Mouse (Mus musculus) myocyte (in vitro differentiated cells): Measurements from ENCODE around the gene Grik5. TPM values are rescaled to one million over a fixed set of nuclear protein-coding genes. Genes with fewer than 3 reads are reported as not detected.

ENCODE experiments used
- H3K27me3 ChIP-seq: one replicate; pipeline ENCODE4 v1.6.1; 2011; ENCODE audit not compliant: control insufficient read depth, insufficient read depth, insufficient read length
- H3K36me3 ChIP-seq: one replicate; pipeline ENCODE4 v1.6.1; 2011; ENCODE audit not compliant: control insufficient read depth, insufficient read depth
- H3K4me2 ChIP-seq: one replicate; pipeline ENCODE4 v1.6.1; 2011; ENCODE audit warnings: low read depth, control low read depth
- H3K4me3 ChIP-seq: one replicate; pipeline ENCODE4 v1.5.1; 2011; ENCODE audit warnings: mild to moderate bottlenecking, control low read depth, moderate library complexity
- H3K79me2 ChIP-seq: one replicate; pipeline ENCODE4 v1.6.1; 2011; ENCODE audit not compliant: control insufficient read depth, insufficient read depth
- H3ac ChIP-seq: one replicate; pipeline ENCODE4 v1.6.1; 2011; ENCODE audit not compliant: control insufficient read depth, insufficient read length
- CEBPB ChIP-seq: IDR thresholded peaks from 2 replicates; pipeline ENCODE4 v1.6.1; 2011; ENCODE audit warnings: mild to moderate bottlenecking, moderate library complexity; ENCODE audit not compliant: poor library complexity, insufficient read depth, severe bottlenecking
- E2F4 ChIP-seq: IDR thresholded peaks from one replicate; pipeline ENCODE4 v1.6.1; 2011; ENCODE audit warnings: mild to moderate bottlenecking, control low read depth, moderate library complexity; ENCODE audit not compliant: insufficient read depth
- MAX ChIP-seq: IDR thresholded peaks from one replicate; pipeline ENCODE4 v1.6.1; 2011; ENCODE audit warnings: low read depth, mild to moderate bottlenecking, control low read depth
- MYOD1 ChIP-seq, 3 experiments: IDR thresholded peaks; one replicate each; pipeline ENCODE4 v1.6.1; 2011; ENCODE audit warnings: control low read depth in 2 of 3, low read depth in 2 of 3, mild to moderate bottlenecking in 2 of 3, moderate library complexity in 1 of 3; ENCODE audit not compliant: insufficient read length in 2 of 3, control insufficient read depth in 1 of 3
- MYOG ChIP-seq, 3 experiments: IDR thresholded peaks; one replicate each; pipeline ENCODE4 v1.6.1; 2011; ENCODE audit warnings: control low read depth in 2 of 3, low read depth in 2 of 3, mild to moderate bottlenecking in 2 of 3; ENCODE audit not compliant: insufficient read length in 2 of 3, control insufficient read depth in 1 of 3, insufficient read depth in 1 of 3
- POLR2A ChIP-seq: IDR thresholded peaks from one replicate; pipeline ENCODE4 v1.6.1; 2011; ENCODE audit warnings: low read depth, mild to moderate bottlenecking, control low read depth, moderate library complexity; ENCODE audit not compliant: insufficient read length
- POLR2AphosphoS2 ChIP-seq: IDR thresholded peaks from one replicate; pipeline ENCODE4 v1.6.1; 2011; ENCODE audit warnings: low read depth, control low read depth; ENCODE audit not compliant: insufficient read length
- REST ChIP-seq: IDR thresholded peaks from one replicate; pipeline ENCODE4 v1.6.1; 2011; ENCODE audit warnings: mild to moderate bottlenecking, control low read depth, moderate library complexity; ENCODE audit not compliant: insufficient read depth, insufficient read length
- SRF ChIP-seq: IDR thresholded peaks from one replicate; pipeline ENCODE4 v1.6.1; 2011; ENCODE audit warnings: low read depth; ENCODE audit not compliant: control insufficient read depth, insufficient read length
- TCF12 ChIP-seq: IDR thresholded peaks from one replicate; pipeline ENCODE4 v1.6.1; 2011; ENCODE audit warnings: mild to moderate bottlenecking, control low read depth; ENCODE audit not compliant: poor library complexity, insufficient read depth, severe bottlenecking
- TCF3 ChIP-seq: IDR thresholded peaks from one replicate; pipeline ENCODE4 v1.6.1; 2011; ENCODE audit warnings: low read depth, control low read depth; ENCODE audit not compliant: insufficient read length
- USF1 ChIP-seq: IDR thresholded peaks from one replicate; pipeline ENCODE4 v1.6.1; 2011; ENCODE audit warnings: low read depth, mild to moderate bottlenecking, control low read depth, moderate library complexity
- polyA plus RNA-seq: library from polyadenylated mRNA; unstranded; fragments of >200 nt; fragmentation: generic; extraction: Trizol; gene quantifications from one replicate; pipeline ENCODE4 v1.2.1, GENCODE M21; 2012; ENCODE audit warnings: missing spikeins

Grik5 gene
- polyA plus RNA-seq, 1 experiment = 14.7 TPM

GRCm38 (mm10) chr7:25099581-25099980, 27.4 kb upstream of the Grik5 start:
- Histone ChIP-seq H3ac (no peak overlapping the region), H3K27me3 (peaks cover 75% of the 10 kb centered on the region), H3K4me2 (no peak overlapping the region), H3K36me3 (no peaks in the 10 kb centered on the region), H3K79me2 (no peaks in the 10 kb centered on the region), H3K4me3 (no peak overlapping the region)
- TF ChIP-seq CEBPB (no peak), E2F4 (no peak), USF1 (no peak), POLR2A (no peak), TCF3 (no peak), REST (no peak), POLR2AphosphoS2 (no peak), TCF12 (no peak), MAX (no peak), MYOD1 (IDR thresholded peaks at IDR 0.05; ENCODE audit: control insufficient read depth in 1 of 3, insufficient read length in 2 of 3, low read depth in 2 of 3) (no peak)

DNA sequence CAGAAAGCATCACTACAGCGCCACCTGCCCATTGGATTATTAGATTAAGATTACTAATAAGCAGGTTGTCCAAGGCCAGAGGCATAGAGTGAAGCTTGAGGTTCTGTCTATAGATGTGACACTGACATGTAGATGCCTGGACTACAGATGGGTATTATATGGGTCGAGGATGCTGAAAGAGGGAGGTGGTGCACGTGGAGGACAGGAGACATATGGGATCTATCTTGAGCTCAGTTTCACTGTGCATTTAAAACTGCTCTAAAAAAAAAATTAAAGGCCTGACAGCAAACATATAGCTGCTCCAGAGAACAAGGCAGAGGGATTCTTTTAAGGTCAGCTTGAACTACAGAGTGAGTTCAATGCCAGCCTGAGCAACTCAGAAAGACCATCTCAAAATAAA, 26.0 kb upstream of the Grik5 start:
- no peak overlapping the region for H3ac ChIP-seq
- TF ChIP-seq E2F4 (no peak), MAX (no peak)
- H3K4me2 ChIP-seq = no peak overlapping the region
- no peaks in the 10 kb centered on the region for H3K36me3 ChIP-seq
- H3K27me3 ChIP-seq = peaks cover 66% of the 10 kb centered on the region
- no peak overlapping the region for H3K4me3 ChIP-seq
- H3K79me2 ChIP-seq = no peaks in the 10 kb centered on the region

- Histone ChIP-seq H3ac (no peak overlapping the region), H3K27me3 (peaks cover 16% of the 10 kb centered on the region), H3K79me2 (no peaks in the 10 kb centered on the region), H3K4me3 (no peak overlapping the region), H3K36me3 (no peaks in the 10 kb centered on the region), H3K4me2 (no peak overlapping the region)
- TF ChIP-seq TCF12 (no peak), POLR2AphosphoS2 (no peak), USF1 (no peak), MYOD1 (IDR thresholded peaks at IDR 0.05; ENCODE audit: control insufficient read depth in 1 of 3, insufficient read length in 2 of 3, low read depth in 2 of 3) (no peak)
These were observed 17.7 kb upstream of the Grik5 start for GRCm38 (mm10) chr7:25089875-25090274.

DNA sequence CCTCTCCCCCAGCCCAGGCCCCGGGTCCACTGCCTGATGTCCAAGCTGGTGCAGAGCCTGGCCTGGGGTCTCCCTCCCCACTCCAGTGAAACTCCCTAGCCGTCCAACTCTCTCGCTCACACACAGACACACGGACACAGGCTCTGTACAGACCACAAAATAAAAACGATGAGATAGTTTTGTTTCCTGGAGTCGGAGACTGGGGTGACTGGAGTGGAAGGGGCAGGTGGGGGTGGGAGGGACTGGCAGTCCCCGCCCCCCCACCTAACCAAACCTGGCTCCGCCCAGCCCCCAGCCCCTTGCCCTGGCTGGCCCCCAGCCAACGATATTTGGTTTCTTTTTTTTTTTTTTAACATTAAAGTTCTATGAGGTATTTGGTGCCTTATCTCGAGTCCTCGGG, 16.8 kb upstream of the Grik5 start:
- TF ChIP-seq TCF12 (no peak), CEBPB (no peak), MAX (no peak), REST (no peak)

GRCm38 (mm10) chr7:25088531-25088930, 16.4 kb upstream of the Grik5 start:
- Histone ChIP-seq H3K4me2 (no peak overlapping the region), H3ac (no peak overlapping the region), H3K27me3 (peaks cover 10% of the 10 kb centered on the region), H3K36me3 (peaks cover 4% of the 10 kb centered on the region), H3K79me2 (no peaks in the 10 kb centered on the region), H3K4me3 (no peak overlapping the region)
- no peak for TF ChIP-seq E2F4
- TF ChIP-seq CEBPB = no peak
- TF ChIP-seq TCF12 = no peak
- no peak for TF ChIP-seq POLR2AphosphoS2
- no peak for TF ChIP-seq MYOD1 (IDR thresholded peaks at IDR 0.05; ENCODE audit: control insufficient read depth in 1 of 3, insufficient read length in 2 of 3, low read depth in 2 of 3)
- no peak for TF ChIP-seq TCF3
- no peak for TF ChIP-seq USF1
- TF ChIP-seq MAX = no peak
- no peak for TF ChIP-seq SRF
- no peak for TF ChIP-seq MYOG (IDR thresholded peaks at IDR 0.05; ENCODE audit: control insufficient read depth in 1 of 3, insufficient read depth in 1 of 3, insufficient read length in 2 of 3, low read depth in 2 of 3)
- no peak for TF ChIP-seq REST
- TF ChIP-seq POLR2A = no peak

More for the DNA sequence above, 16.8 kb upstream of the Grik5 start:
- Histone ChIP-seq H3K4me2 (no peak overlapping the region), H3K79me2 (no peaks in the 10 kb centered on the region), H3K4me3 (no peak overlapping the region), H3ac (no peak overlapping the region), H3K27me3 (peaks cover 10% of the 10 kb centered on the region), H3K36me3 (no peaks in the 10 kb centered on the region)

DNA sequence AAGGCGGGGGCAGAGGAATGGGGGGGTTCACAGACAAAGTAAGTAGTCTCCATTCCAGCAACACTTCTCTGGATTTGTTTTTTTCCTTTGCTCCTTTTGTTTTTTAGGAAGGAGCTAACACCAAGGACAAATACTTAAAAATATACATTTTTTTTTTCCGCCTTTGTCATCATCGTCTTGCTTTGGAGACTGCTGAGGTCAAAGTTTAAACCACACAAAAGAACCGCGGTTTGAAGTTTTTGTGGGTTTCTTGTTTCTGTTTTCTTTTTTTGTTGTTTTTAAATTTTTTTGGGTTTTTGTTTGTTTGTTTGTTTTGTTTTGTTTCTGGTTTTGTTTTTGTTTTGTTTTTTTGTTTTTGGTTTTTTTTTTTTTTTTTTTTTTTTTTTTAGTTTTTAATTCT, 15.8 kb upstream of the Grik5 start:
- Histone ChIP-seq H3K79me2 (no peaks in the 10 kb centered on the region), H3K27me3 (peaks cover 6% of the 10 kb centered on the region), H3K4me2 (no peak overlapping the region), H3ac (no peak overlapping the region), H3K36me3 (peaks cover 10% of the 10 kb centered on the region), H3K4me3 (no peak overlapping the region)
- no peak for TF ChIP-seq CEBPB
- TF ChIP-seq MYOD1 (IDR thresholded peaks at IDR 0.05; ENCODE audit: control insufficient read depth in 1 of 3, insufficient read length in 2 of 3, low read depth in 2 of 3) = no peak
- no peak for TF ChIP-seq MYOG (IDR thresholded peaks at IDR 0.05; ENCODE audit: control insufficient read depth in 1 of 3, insufficient read depth in 1 of 3, insufficient read length in 2 of 3, low read depth in 2 of 3)
- TF ChIP-seq SRF = no peak
- no peak for TF ChIP-seq E2F4
- TF ChIP-seq TCF3 = no peak
- TF ChIP-seq REST = no peak
- no peak for TF ChIP-seq MAX
